Mouse (Mus musculus) lung, postnatal 10 days (tissue): ENCODE results near the gene Rgl3.

ENCODE experiments used
- DNase-seq: peaks from one replicate; pipeline ENCODE4 v3.0.0; 2021

Rgl3 gene

GRCm38 (mm10) chr9:21978398-21979128, 10.7 kb downstream of the Rgl3 start:
- no peak for DNase-seq

- DNase-seq: no peak
Observed at GRCm38 (mm10) chr9:21977972-21978371, 11.3 kb downstream of the Rgl3 start.

- no peak for DNase-seq
Observed at GRCm38 (mm10) chr9:21977331-21977730, 11.9 kb downstream of the Rgl3 start.

GRCm38 (mm10) chr9:21976626-21977175, 12.5 kb downstream of the Rgl3 start:
- DNase-seq: no peak

- no peak for DNase-seq
Observed at GRCm38 (mm10) chr9:21969304-21969703, 19.9 kb downstream of the Rgl3 start.

- DNase-seq: no peak
Observed at GRCm38 (mm10) chr9:21968883-21969282, 20.4 kb downstream of the Rgl3 start.

- DNase-seq: peak; percentile 68
Observed at GRCm38 (mm10) chr9:21963417-21963816, 25.8 kb downstream of the Rgl3 start, which contains the start of gene Epor. Epor (minus strand) TSS chr9:21963506.

- DNase-seq: peak; percentile 84
Observed at GRCm38 (mm10) chr9:21962416-21963059, 26.7 kb downstream of the Rgl3 start.

- DNase-seq: no peak
Observed at GRCm38 (mm10) chr9:21962010-21962409, 27.2 kb downstream of the Rgl3 start.

GRCm38 (mm10) chr9:21961366-21961980, 27.8 kb downstream of the Rgl3 start:
- no peak for DNase-seq

- DNase-seq: peak; percentile 52
Observed at GRCm38 (mm10) chr9:21960558-21961208, 28.6 kb downstream of the Rgl3 start.

GRCm38 (mm10) chr9:21960135-21960534, 29.1 kb downstream of the Rgl3 start:
- no peak for DNase-seq

GRCm38 (mm10) chr9:21959244-21959643, 30.0 kb downstream of the Rgl3 start:
- no peak for DNase-seq

- no peak for DNase-seq
Observed at GRCm38 (mm10) chr9:21958372-21958771, 30.9 kb downstream of the Rgl3 start.

GRCm38 (mm10) chr9:21955570-21956281, 33.5 kb downstream of the Rgl3 start, which contains the start of gene Swsap1:
Swsap1 (plus strand) TSS chr9:21955755.
- peak; percentile 99 for DNase-seq

- DNase-seq: no peak
Observed at GRCm38 (mm10) chr9:21955225-21955569, 34.0 kb downstream of the Rgl3 start.

- no peak for DNase-seq
Observed at GRCm38 (mm10) chr9:21954635-21955034, 34.6 kb downstream of the Rgl3 start.

GRCm38 (mm10) chr9:21953600-21953999, 35.6 kb downstream of the Rgl3 start:
- DNase-seq: no peak

GRCm38 (mm10) chr9:21951977-21952376, 37.3 kb downstream of the Rgl3 start:
- no peak for DNase-seq

GRCm38 (mm10) chr9:21950322-21950721, 38.9 kb downstream of the Rgl3 start:
- DNase-seq: peak; percentile 80

- DNase-seq: no peak
Observed at GRCm38 (mm10) chr9:21948790-21949189, 40.5 kb downstream of the Rgl3 start.

- no peak for DNase-seq
Observed at GRCm38 (mm10) chr9:21948146-21948545, 41.1 kb downstream of the Rgl3 start.
